Mouse (Mus musculus) gastrocnemius, postnatal 10 days (tissue): ENCODE data around the gene Mkrn2. TPM values are rescaled to one million over a fixed set of nuclear protein-coding genes. Genes with fewer than 3 reads are reported as not detected.
"Not testable (repeated sequence)": the region's sequence is repeated elsewhere in the genome, so short reads cannot be mapped to it uniquely, and the experiment has no call there.

Experiments
- DNase-seq: peaks from one replicate; pipeline ENCODE4 v3.0.0; 2021; ENCODE audit warnings: mixed read lengths
- total RNA-seq, 2 experiments: library from RNA; stranded (reverse); gene quantifications; 2 replicates each; pipeline ENCODE4 v1.2.3; 2021

Gene Mkrn2
- total RNA-seq, 2 experiments from 2014 or later = 36.5 to 37.0 TPM

DNA sequence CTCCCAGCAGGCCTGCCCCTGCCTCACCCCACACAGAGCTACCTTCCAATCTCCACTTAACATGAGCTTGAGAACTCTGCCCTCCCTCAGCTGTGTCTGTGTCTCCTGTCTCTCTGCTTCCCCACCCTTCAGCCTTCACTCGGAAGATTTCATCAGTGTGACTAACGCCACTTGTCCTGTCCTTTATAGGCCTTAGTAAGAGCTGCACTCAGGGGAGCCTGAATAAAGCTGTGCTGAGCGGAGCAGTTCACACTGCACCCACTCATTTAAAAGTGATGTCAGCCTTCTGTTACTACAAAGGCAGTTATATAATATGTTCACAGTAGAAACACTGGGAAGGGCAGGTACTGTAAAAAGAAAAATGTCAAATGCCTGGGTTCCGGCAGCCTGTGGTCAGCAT lies 5.7 kb downstream of the Mkrn2 start:
- DNase-seq = no peak

DNA sequence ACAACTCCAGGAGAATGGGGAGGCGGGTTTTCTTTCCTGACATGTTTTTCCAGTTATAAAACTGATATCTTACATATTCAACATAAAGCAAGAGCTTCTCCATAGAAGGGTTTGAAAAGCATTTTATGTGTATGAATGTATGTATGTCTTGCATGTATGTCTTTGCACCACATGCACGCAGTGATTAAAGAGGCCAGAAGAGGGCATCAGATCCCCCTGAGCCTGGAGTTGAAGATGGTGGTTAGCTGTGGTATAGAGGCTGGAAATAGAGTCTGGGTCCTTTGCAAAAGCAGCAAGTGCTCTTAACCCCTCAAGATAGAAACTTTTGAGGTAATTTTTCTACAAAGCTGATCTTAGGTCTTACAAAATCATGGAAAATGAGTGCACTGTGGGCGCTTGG lies 7.4 kb downstream of the Mkrn2 start:
- DNase-seq = no peak

- DNase-seq = no peak
Measured at GRCm38 (mm10) chr6:115610301-115610700, 8.6 kb downstream of the Mkrn2 start.

- DNase-seq = no peak
Measured at GRCm38 (mm10) chr6:115613793-115614192, 12.1 kb downstream of the Mkrn2 start.

- DNase-seq = no peak
Measured at GRCm38 (mm10) chr6:115615983-115616382, 14.3 kb downstream of the Mkrn2 start.

DNA sequence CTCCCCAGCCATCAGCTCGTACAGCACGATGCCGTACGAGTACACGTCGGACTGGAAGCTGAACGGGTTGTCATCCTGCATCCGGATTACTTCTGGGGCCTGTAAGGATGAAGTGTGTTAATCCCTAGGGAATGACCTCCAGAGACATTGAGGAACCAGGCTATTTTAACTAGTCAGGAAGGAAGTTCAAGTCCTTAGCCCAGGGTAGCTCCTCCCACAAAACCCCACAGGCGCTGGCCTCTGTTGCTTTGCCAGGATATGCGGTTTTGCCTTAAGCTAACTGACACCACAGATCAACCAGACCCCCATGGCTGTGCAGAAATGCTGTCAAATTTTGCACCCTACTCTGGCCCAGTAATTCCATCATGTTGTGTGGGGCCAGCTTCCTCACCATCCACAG lies 18.1 kb downstream of the Mkrn2 start:
- no peak for DNase-seq

- DNase-seq = no peak
Measured at GRCm38 (mm10) chr6:115620942-115621341, 19.2 kb downstream of the Mkrn2 start.

- no peak for DNase-seq
Measured at GRCm38 (mm10) chr6:115626121-115626520, 24.4 kb downstream of the Mkrn2 start.

DNA sequence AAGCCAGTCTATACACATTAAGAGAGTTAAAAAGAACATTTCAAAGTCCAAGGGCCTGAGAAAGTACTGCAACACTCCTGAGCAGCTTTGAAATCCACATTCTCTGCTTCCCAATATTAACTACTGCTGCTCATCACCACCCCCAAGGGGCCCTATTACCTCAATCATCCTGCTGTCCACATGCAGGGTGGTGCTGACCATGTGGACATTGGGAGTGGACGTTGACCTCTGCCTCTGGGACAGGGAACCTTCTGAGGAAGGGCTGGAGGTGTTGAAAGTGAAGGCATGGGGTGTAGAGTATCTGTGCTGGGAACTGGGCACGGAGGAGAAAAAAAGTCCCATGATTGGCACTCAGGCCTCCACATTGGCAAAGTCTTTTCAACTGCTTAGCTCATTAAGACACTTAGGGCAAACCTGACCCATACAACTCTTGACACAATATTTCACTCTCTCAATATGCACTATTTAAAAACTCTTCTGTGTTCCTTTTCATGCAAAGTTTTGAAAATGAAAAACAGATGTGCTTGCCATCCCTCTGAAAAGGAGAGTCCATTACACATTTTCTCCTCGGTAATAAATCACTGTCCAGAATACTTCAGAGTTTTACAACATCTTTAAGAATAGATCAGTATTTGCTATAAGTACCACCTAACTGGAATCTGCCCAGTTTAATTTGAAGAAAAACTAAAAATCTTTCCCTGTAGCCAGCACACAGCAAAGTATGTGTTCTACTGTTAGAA lies 29.5 kb downstream of the Mkrn2 start:
- no peak for DNase-seq

DNA sequence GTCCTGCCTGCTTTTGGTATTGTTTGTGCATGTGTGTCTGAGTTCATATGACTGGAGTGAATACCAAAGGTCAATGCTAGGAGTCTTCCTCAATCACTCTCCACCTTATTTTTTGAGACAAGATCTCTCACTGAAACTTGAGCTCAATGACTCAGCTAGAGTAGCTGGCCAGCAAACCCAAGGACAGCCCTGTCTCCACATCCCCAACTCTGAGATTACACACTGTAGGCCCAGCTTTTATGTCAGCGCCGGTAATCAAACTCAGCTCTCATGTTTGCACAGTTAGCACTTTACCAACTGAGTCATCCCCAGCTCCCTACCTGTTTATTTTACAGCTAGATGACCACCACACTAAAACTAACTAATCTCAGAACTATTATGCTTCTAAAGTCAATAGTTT lies 32.3 kb downstream of the Mkrn2 start:
- DNase-seq = no peak

DNA sequence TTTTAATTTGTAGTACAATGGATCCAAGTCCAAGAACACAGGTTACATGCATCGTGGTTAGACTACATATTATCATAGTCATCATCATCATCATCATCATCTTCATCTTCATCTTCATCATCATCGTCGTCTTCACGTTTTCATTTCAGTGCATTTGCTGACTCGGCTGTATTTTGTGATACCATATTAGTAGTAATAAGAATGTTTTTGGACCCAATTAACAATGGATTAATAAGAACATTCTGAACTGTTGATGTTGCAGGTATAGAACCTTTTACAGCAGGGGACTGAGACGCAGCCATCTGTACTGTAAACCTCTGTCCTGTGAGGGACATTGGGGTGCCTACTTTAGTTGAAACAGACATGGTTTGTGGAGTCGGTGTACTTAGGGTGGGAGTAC lies 36.5 kb downstream of the Mkrn2 start:
- DNase-seq = not testable (repeated sequence)

DNA sequence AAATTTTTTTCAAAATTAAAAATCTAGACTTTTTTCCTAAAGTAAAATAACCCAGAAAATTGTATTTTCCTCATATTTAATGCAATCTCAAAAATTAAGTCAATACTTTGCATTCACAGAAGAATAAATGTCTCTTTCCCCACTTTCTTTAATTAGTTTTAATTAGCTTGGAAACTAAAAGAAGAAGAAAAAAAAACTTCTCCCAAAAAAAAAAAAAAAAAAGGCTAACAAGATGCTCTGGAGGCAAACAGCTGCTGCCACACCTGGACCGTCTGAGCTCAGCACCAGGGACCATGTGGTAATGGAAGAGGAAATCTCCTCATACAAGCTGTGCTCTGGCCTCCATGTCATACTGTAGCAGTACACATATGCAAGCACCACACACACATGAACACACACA lies 41.6 kb downstream of the Mkrn2 start:
- DNase-seq = no peak

GRCm38 (mm10) chr6:115649792-115650365 lies 48.2 kb downstream of the Mkrn2 start:
- no peak for DNase-seq

DNA sequence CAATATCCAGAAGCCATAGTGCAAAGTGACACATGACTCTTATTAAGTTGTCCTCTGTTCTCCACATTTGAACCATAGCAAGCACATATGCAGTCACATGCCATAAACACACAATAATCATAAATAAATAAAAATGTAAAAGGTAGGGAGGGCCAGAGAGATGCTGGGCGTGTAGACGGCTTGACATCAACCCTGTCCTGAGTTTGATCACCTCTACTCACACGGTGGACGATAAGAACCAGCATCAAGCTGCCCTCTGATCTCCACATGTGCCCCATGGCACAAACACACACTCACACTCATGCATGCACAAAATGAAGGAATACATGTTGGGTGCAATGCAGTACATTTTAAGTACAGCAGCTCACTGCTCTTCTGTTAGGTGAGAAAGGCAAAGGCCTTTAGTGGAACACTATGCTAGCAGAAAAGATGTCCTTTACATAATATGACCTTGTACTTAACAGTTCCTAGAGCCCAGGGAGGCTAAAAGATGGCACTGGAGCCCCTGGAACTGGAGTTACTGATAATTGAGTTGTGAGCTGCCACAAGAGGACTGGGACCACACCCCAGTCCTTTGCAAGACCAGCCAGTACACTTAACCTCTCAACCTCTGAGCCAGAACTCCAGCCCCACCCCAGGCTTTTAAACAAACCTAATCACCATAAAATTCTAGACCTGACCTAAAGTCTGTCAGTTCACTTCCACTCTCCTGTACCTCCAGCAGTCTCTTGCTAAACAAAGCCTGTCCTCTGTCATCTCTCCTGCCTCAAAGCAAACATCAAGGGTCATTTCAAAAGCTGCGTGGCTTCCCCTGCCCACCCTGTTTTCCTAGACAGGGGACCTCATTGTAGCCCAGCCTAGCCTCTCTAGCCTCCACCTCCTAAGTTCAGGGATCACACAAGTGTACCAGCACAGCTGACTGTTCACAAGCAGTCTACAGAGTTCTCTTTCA lies 49.0 kb downstream of the Mkrn2 start:
- DNase-seq = no peak

GRCm38 (mm10) chr6:115651719-115652118 lies 50.0 kb downstream of the Mkrn2 start:
- DNase-seq = no peak

GRCm38 (mm10) chr6:115653939-115654338 lies 52.2 kb downstream of the Mkrn2 start:
- DNase-seq = no peak

- DNase-seq = no peak
Measured at GRCm38 (mm10) chr6:115658802-115659201, 57.1 kb downstream of the Mkrn2 start.

GRCm38 (mm10) chr6:115664268-115664667 lies 62.6 kb downstream of the Mkrn2 start:
- DNase-seq = no peak

DNA sequence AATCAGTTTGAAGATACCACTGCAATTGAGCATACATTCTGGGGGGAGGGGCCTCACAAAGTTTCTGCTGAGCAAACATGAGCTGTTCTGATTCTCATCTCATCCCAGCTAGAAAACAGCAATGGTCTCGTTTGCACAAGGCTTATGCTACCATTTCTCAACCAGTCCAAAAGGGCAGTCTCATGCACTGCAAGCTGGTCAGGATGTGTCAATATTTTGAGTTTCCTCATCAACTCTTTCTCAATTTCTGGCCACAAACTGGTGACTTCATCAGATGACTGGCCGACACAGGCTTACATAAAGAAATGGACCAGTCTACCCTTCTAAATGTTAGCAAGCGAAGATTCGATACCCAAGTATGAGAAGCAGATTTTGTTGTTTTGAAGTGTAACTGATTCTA lies 64.9 kb downstream of the Mkrn2 start:
- no peak for DNase-seq
